Mouse (Mus musculus): ENCODE data around the gene Glt1d1. TPM values are rescaled to one million over a fixed set of nuclear protein-coding genes. Genes with fewer than 3 reads are reported as not detected.

Gene Glt1d1
- polyA plus RNA-seq, 1 experiment from 2014 or later = 0.04 TPM

- WGBS (ENCODE audit: insufficient replicate concordance) = 70% methylated on average over 5 of the region's 5 CpGs
- Histone ChIP-seq H3K36me3 (ENCODE audit: control insufficient read depth, insufficient read depth, low read length) (no peaks in the 10 kb centered on the region), H3K9ac (ENCODE audit: low read depth, low read length) (no peak overlapping the region), H3K27ac (ENCODE audit: low read depth, low read length) (no peak overlapping the region), H3K4me1 (ENCODE audit: control insufficient read depth, insufficient read depth, low read length) (no peaks in the 10 kb centered on the region), H3K27me3 (ENCODE audit: control insufficient read depth, insufficient read depth, low read length) (no peaks in the 10 kb centered on the region), H3K9me3 (replicated peaks; ENCODE audit: control insufficient read depth, low read length) (no peaks in the 10 kb centered on the region), H3K4me2 (no peak overlapping the region), H3K4me3 (ENCODE audit: low read depth, low read length) (no peak overlapping the region)
- ATAC-seq (replicated peaks; ENCODE audit: insufficient number of reproducible peaks, low FRiP score, low TSS enrichment) = no peak
These were observed 28.2 kb downstream of the Glt1d1 start for GRCm38 (mm10) chr5:127660267-127660666.

- Histone ChIP-seq H3K27me3 (ENCODE audit: control insufficient read depth, insufficient read depth, low read length) (no peaks in the 10 kb centered on the region), H3K4me3 (ENCODE audit: low read depth, low read length) (no peak overlapping the region), H3K4me2 (no peak overlapping the region), H3K36me3 (ENCODE audit: control insufficient read depth, insufficient read depth, low read length) (no peaks in the 10 kb centered on the region), H3K27ac (ENCODE audit: low read depth, low read length) (no peak overlapping the region), H3K9me3 (replicated peaks; ENCODE audit: control insufficient read depth, low read length) (no peaks in the 10 kb centered on the region), H3K9ac (ENCODE audit: low read depth, low read length) (no peak overlapping the region), H3K4me1 (ENCODE audit: control insufficient read depth, insufficient read depth, low read length) (no peaks in the 10 kb centered on the region)
- 86% methylated on average over 5 of the region's 5 CpGs for WGBS (ENCODE audit: insufficient replicate concordance)
- no peak for ATAC-seq (replicated peaks; ENCODE audit: insufficient number of reproducible peaks, low FRiP score, low TSS enrichment)
These were observed 28.9 kb downstream of the Glt1d1 start for GRCm38 (mm10) chr5:127660979-127661378.

GRCm38 (mm10) chr5:127673913-127674312 lies 41.9 kb downstream of the Glt1d1 start:
- Histone ChIP-seq H3K4me2 (no peak overlapping the region), H3K4me1 (ENCODE audit: control insufficient read depth, insufficient read depth, low read length) (no peaks in the 10 kb centered on the region)

GRCm38 (mm10) chr5:127677561-127677960 lies 45.5 kb downstream of the Glt1d1 start:
- 84% methylated on average over 2 of the region's 2 CpGs for WGBS (ENCODE audit: insufficient replicate concordance)

More at GRCm38 (mm10) chr5:127673913-127674312, 41.9 kb downstream of the Glt1d1 start:
- WGBS (ENCODE audit: insufficient replicate concordance) = 86% methylated on average over 8 of the region's 8 CpGs
- Histone ChIP-seq H3K9me3 (replicated peaks; ENCODE audit: control insufficient read depth, low read length) (no peaks in the 10 kb centered on the region), H3K36me3 (ENCODE audit: control insufficient read depth, insufficient read depth, low read length) (no peaks in the 10 kb centered on the region), H3K27me3 (ENCODE audit: control insufficient read depth, insufficient read depth, low read length) (no peaks in the 10 kb centered on the region), H3K4me3 (ENCODE audit: low read depth, low read length) (no peak overlapping the region), H3K27ac (ENCODE audit: low read depth, low read length) (no peak overlapping the region), H3K9ac (ENCODE audit: low read depth, low read length) (no peak overlapping the region)
- no peak for ATAC-seq (replicated peaks; ENCODE audit: insufficient number of reproducible peaks, low FRiP score, low TSS enrichment)

GRCm38 (mm10) chr5:127678501-127678900 lies 46.4 kb downstream of the Glt1d1 start:
- Histone ChIP-seq H3K4me3 (ENCODE audit: low read depth, low read length) (no peak overlapping the region), H3K4me1 (ENCODE audit: control insufficient read depth, insufficient read depth, low read length) (no peaks in the 10 kb centered on the region), H3K27ac (ENCODE audit: low read depth, low read length) (no peak overlapping the region), H3K9ac (ENCODE audit: low read depth, low read length) (no peak overlapping the region), H3K27me3 (ENCODE audit: control insufficient read depth, insufficient read depth, low read length) (no peaks in the 10 kb centered on the region), H3K4me2 (no peak overlapping the region), H3K9me3 (replicated peaks; ENCODE audit: control insufficient read depth, low read length) (no peaks in the 10 kb centered on the region), H3K36me3 (ENCODE audit: control insufficient read depth, insufficient read depth, low read length) (no peaks in the 10 kb centered on the region)
- 90% methylated on average over 5 of the region's 5 CpGs for WGBS (ENCODE audit: insufficient replicate concordance)
- ATAC-seq (replicated peaks; ENCODE audit: insufficient number of reproducible peaks, low FRiP score, low TSS enrichment) = no peak

More at GRCm38 (mm10) chr5:127677561-127677960, 45.5 kb downstream of the Glt1d1 start:
- Histone ChIP-seq H3K4me2 (no peak overlapping the region), H3K4me1 (ENCODE audit: control insufficient read depth, insufficient read depth, low read length) (no peaks in the 10 kb centered on the region), H3K27me3 (ENCODE audit: control insufficient read depth, insufficient read depth, low read length) (no peaks in the 10 kb centered on the region), H3K36me3 (ENCODE audit: control insufficient read depth, insufficient read depth, low read length) (no peaks in the 10 kb centered on the region), H3K9ac (ENCODE audit: low read depth, low read length) (no peak overlapping the region), H3K9me3 (replicated peaks; ENCODE audit: control insufficient read depth, low read length) (no peaks in the 10 kb centered on the region), H3K4me3 (ENCODE audit: low read depth, low read length) (no peak overlapping the region), H3K27ac (ENCODE audit: low read depth, low read length) (no peak overlapping the region)
- ATAC-seq (replicated peaks; ENCODE audit: insufficient number of reproducible peaks, low FRiP score, low TSS enrichment) = no peak

GRCm38 (mm10) chr5:127688568-127689170 lies 56.6 kb downstream of the Glt1d1 start:
- no peaks in the 10 kb centered on the region for H3K36me3 ChIP-seq (ENCODE audit: control insufficient read depth, insufficient read depth, low read length)
- H3K4me1 ChIP-seq (ENCODE audit: control insufficient read depth, insufficient read depth, low read length) = no peaks in the 10 kb centered on the region
- H3K9me3 ChIP-seq (replicated peaks; ENCODE audit: control insufficient read depth, low read length) = no peaks in the 10 kb centered on the region
- no peak for ATAC-seq (replicated peaks; ENCODE audit: insufficient number of reproducible peaks, low FRiP score, low TSS enrichment)
- H3K4me3 ChIP-seq (ENCODE audit: low read depth, low read length) = no peak overlapping the region
- WGBS (ENCODE audit: insufficient replicate concordance) = 73% methylated on average over 9 of the region's 9 CpGs
- no peak overlapping the region for H3K27ac ChIP-seq (ENCODE audit: low read depth, low read length)
- H3K9ac ChIP-seq (ENCODE audit: low read depth, low read length) = no peak overlapping the region
- H3K4me2 ChIP-seq = no peak overlapping the region
- H3K27me3 ChIP-seq (ENCODE audit: control insufficient read depth, insufficient read depth, low read length) = no peaks in the 10 kb centered on the region

GRCm38 (mm10) chr5:127691085-127691484 lies 59.0 kb downstream of the Glt1d1 start:
- no peak for ATAC-seq (replicated peaks; ENCODE audit: insufficient number of reproducible peaks, low FRiP score, low TSS enrichment)

GRCm38 (mm10) chr5:127691581-127691980 lies 59.5 kb downstream of the Glt1d1 start:
- no peak overlapping the region for H3K4me2 ChIP-seq
- H3K4me3 ChIP-seq (ENCODE audit: low read depth, low read length) = no peak overlapping the region
- no peak for ATAC-seq (replicated peaks; ENCODE audit: insufficient number of reproducible peaks, low FRiP score, low TSS enrichment)
- H3K4me1 ChIP-seq (ENCODE audit: control insufficient read depth, insufficient read depth, low read length) = no peaks in the 10 kb centered on the region
- no peak overlapping the region for H3K27ac ChIP-seq (ENCODE audit: low read depth, low read length)
- WGBS (ENCODE audit: insufficient replicate concordance) = 77% methylated on average over 21 of the region's 21 CpGs
- no peaks in the 10 kb centered on the region for H3K9me3 ChIP-seq (replicated peaks; ENCODE audit: control insufficient read depth, low read length)
- H3K27me3 ChIP-seq (ENCODE audit: control insufficient read depth, insufficient read depth, low read length) = no peaks in the 10 kb centered on the region
- H3K36me3 ChIP-seq (ENCODE audit: control insufficient read depth, insufficient read depth, low read length) = no peaks in the 10 kb centered on the region
- H3K9ac ChIP-seq (ENCODE audit: low read depth, low read length) = no peak overlapping the region

More at GRCm38 (mm10) chr5:127691085-127691484, 59.0 kb downstream of the Glt1d1 start:
- no peaks in the 10 kb centered on the region for H3K36me3 ChIP-seq (ENCODE audit: control insufficient read depth, insufficient read depth, low read length)
- no peak overlapping the region for H3K4me2 ChIP-seq
- no peaks in the 10 kb centered on the region for H3K9me3 ChIP-seq (replicated peaks; ENCODE audit: control insufficient read depth, low read length)
- no peaks in the 10 kb centered on the region for H3K27me3 ChIP-seq (ENCODE audit: control insufficient read depth, insufficient read depth, low read length)
- H3K4me3 ChIP-seq (ENCODE audit: low read depth, low read length) = no peak overlapping the region
- H3K4me1 ChIP-seq (ENCODE audit: control insufficient read depth, insufficient read depth, low read length) = no peaks in the 10 kb centered on the region
- no peak overlapping the region for H3K9ac ChIP-seq (ENCODE audit: low read depth, low read length)
- 83% methylated on average over 10 of the region's 10 CpGs for WGBS (ENCODE audit: insufficient replicate concordance)
- H3K27ac ChIP-seq (ENCODE audit: low read depth, low read length) = no peak overlapping the region

GRCm38 (mm10) chr5:127695898-127696297 lies 63.8 kb downstream of the Glt1d1 start:
- no peaks in the 10 kb centered on the region for H3K36me3 ChIP-seq (ENCODE audit: control insufficient read depth, insufficient read depth, low read length)
- no peaks in the 10 kb centered on the region for H3K27me3 ChIP-seq (ENCODE audit: control insufficient read depth, insufficient read depth, low read length)
- H3K4me3 ChIP-seq (ENCODE audit: low read depth, low read length) = no peak overlapping the region
- no peak overlapping the region for H3K4me2 ChIP-seq
- ATAC-seq (replicated peaks; ENCODE audit: insufficient number of reproducible peaks, low FRiP score, low TSS enrichment) = no peak
- H3K4me1 ChIP-seq (ENCODE audit: control insufficient read depth, insufficient read depth, low read length) = no peaks in the 10 kb centered on the region
- H3K9ac ChIP-seq (ENCODE audit: low read depth, low read length) = no peak overlapping the region
- no peaks in the 10 kb centered on the region for H3K9me3 ChIP-seq (replicated peaks; ENCODE audit: control insufficient read depth, low read length)
- no peak overlapping the region for H3K27ac ChIP-seq (ENCODE audit: low read depth, low read length)
- 68% methylated on average over 4 of the region's 4 CpGs for WGBS (ENCODE audit: insufficient replicate concordance)

Measured in heart, embryonic 11.5 days (tissue).